Mouse (Mus musculus) neural tube, embryonic 14.5 days (tissue): ENCODE data around the gene Avpr1b. TPM values are rescaled to one million over a fixed set of nuclear protein-coding genes. Genes with fewer than 3 reads are reported as not detected.
"Not testable (repeated sequence)": the region's sequence is repeated elsewhere in the genome, so short reads cannot be mapped to it uniquely, and the experiment has no call there.

ENCODE experiments used
- ATAC-seq: fragments of 200-750 bp; cut with Nextera tagmentation; 2 replicates; pipeline ENCODE4 v1.8.0; 2017; ENCODE audit warnings: low read depth, mild to moderate bottlenecking, moderate TSS enrichment, moderate library complexity
- H3K27ac ChIP-seq: fragments of 300-500 bp; sonication (generic); 2 replicates; pipeline ENCODE4 v1.5.1; 2014; ENCODE audit warnings: low read depth, mild to moderate bottlenecking, control low read depth, low read length, moderate library complexity, mixed read lengths
- H3K27me3 ChIP-seq: fragments of 300-500 bp; sonication (generic); 2 replicates; pipeline ENCODE4 v1.6.1; 2014; ENCODE audit warnings: low read length; ENCODE audit not compliant: control insufficient read depth, insufficient read depth
- H3K36me3 ChIP-seq: fragments of 300-500 bp; sonication (generic); 2 replicates; pipeline ENCODE4 v1.6.1; 2014; ENCODE audit warnings: low read length, mixed read lengths; ENCODE audit not compliant: control insufficient read depth, insufficient read depth
- H3K4me1 ChIP-seq: fragments of 300-500 bp; sonication (generic); 2 replicates; pipeline ENCODE4 v1.6.1; 2014; ENCODE audit warnings: low read length; ENCODE audit not compliant: control insufficient read depth, insufficient read depth
- H3K4me2 ChIP-seq: fragments of 300-500 bp; sonication (generic); 2 replicates; pipeline ENCODE4 v1.6.1; 2014; ENCODE audit warnings: mild to moderate bottlenecking, low read depth, low read length, control low read depth
- H3K4me3 ChIP-seq: fragments of 300-500 bp; sonication (generic); 2 replicates; pipeline ENCODE4 v1.5.1; 2014; ENCODE audit warnings: low read depth, low read length, control low read depth, mixed read lengths
- H3K9ac ChIP-seq: fragments of 300-500 bp; sonication (generic); replicated peaks from 2 replicates; pipeline ENCODE4 v1.6.1; 2014; ENCODE audit warnings: low read depth, mild to moderate bottlenecking, control low read depth, low read length, mixed read lengths
- H3K9me3 ChIP-seq: fragments of 300-500 bp; sonication (generic); 2 replicates; pipeline ENCODE4 v1.6.1; 2016; ENCODE audit warnings: low read length; ENCODE audit not compliant: control insufficient read depth
- WGBS: fragments of 180-500 bp; shearing (Covaris S2); extraction: QIAGEN DNeasy Blood & Tissue Kit; methylation state at CpG from one replicate; pipeline ENCODE4 v1.1.7; 2014; 5-methylcytosine and 5-hydroxymethylcytosine counted together
- polyA plus RNA-seq: library from polyadenylated mRNA; unstranded; fragments of >200 nt; fragmentation: Nextera tagmentation; extraction: Ambion mirVana; gene quantifications from 2 replicates; pipeline ENCODE4 v1.2.1, GENCODE M21; 2014

Avpr1b gene
- not detected in 2 replicates for polyA plus RNA-seq

GRCm38 (mm10) chr1:131598905-131599304, at the start of gene Avpr1b:
Gene Avpr1b, plus strand, starts transcription at chr1:131599239.
- Histone ChIP-seq H3K27me3 (no peaks in the 10 kb centered on the region), H3K4me1 (no peaks in the 10 kb centered on the region), H3K4me3 (no peak within 1 kb of the TSS), H3K4me2 (no peak within 1 kb of the TSS), H3K9ac (no peak within 1 kb of the TSS), H3K9me3 (no peaks in the 10 kb centered on the region), H3K27ac (no peak within 1 kb of the TSS), H3K36me3 (no peaks in the 10 kb centered on the region)
- ATAC-seq: no peak
- WGBS: 34% methylated on average over 12 of the region's 12 CpGs

DNA sequence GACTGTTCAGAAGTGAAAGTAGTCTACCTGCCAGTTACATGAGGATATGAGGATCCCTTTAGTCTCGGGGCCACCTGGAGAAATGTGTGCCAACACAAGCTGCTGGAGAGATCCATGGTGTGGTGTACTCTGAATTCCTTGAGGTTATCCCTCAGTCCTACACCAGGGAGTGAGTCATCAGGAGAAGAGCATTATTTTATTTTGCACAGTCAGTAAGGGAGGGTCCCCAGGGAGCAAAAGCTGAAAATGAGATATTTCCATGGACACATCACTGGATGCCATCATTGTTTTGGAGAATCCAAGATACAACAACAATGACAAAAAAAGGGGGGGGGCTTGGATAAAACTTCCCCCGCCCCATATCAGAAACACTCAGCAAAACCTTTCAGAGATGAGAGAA, 47.1 kb upstream of the Avpr1b start:
- WGBS: 94% methylated on average over 2 of the region's 2 CpGs
- Histone ChIP-seq H3K4me3 (no peak overlapping the region), H3K9ac (no peak overlapping the region)

DNA sequence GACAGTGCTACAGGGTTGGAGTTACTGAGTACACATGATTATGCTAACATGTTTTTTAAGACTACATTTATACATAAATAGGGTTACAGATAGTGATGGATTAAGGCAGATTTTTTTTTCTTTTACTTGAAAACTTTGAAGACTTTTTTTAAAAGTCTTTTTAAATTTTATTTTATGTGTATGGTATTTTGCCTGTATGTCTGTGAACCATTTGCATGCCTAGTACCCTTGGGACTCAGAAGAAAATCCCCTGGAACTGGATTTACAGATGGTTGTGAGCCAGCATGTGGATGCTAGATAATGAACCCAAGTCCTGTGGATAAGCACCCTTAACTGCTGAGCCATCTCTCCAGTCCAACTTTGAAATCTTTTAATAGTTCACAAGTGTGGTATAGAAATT, 45.6 kb upstream of the Avpr1b start:
- no peak overlapping the region for H3K4me3 ChIP-seq
- no peak overlapping the region for H3K4me2 ChIP-seq
- no peak overlapping the region for H3K9ac ChIP-seq
- no peaks in the 10 kb centered on the region for H3K27me3 ChIP-seq
- no peak for ATAC-seq
- no peaks in the 10 kb centered on the region for H3K4me1 ChIP-seq
- H3K9me3 ChIP-seq: no peaks in the 10 kb centered on the region
- H3K27ac ChIP-seq: no peak overlapping the region
- H3K36me3 ChIP-seq: no peaks in the 10 kb centered on the region

More for the DNA sequence above, 47.1 kb upstream of the Avpr1b start:
- Histone ChIP-seq H3K9me3 (no peaks in the 10 kb centered on the region), H3K27me3 (no peaks in the 10 kb centered on the region), H3K4me2 (no peak overlapping the region), H3K36me3 (no peaks in the 10 kb centered on the region), H3K27ac (no peak overlapping the region), H3K4me1 (no peaks in the 10 kb centered on the region)
- no peak for ATAC-seq

DNA sequence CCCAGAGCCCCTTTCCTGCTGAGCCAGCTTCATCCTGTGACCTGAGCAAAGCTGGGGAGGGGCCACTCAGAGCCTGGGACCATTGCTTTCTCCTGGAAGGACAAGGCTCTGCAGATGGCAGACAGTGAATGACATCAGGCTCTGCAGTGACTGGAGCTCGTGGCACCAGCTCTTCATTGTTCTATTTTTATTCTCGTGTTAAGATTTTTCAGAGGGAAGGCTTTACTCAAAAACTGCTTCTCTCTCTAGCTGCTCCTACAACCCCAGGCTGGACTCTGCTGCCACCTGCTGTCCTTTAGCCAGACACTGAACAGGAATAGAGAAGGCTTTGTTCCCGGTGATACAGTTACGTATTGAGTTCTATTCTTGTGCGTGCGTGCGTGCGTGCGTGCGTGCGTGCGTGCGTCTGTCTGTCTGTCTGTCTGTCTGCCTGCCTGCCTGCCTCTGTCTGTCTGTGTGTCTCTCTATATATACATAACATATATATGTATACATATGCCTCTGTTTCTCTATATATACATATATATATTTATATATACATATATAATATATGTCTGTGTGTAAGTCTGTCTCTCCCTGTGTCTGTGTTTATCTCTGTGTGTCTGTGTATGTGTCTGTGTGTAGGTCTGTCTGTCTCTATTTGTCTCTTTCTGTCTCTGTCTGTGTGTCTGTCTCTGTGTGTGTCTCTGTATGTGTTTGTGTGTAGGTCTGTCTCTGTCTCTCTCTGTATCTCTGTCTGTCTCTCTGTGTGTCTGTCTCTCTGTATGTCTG, 43.8 kb upstream of the Avpr1b start:
- H3K27me3 ChIP-seq: no peaks in the 10 kb centered on the region
- peak overlapping the region; percentile 75 for H3K27ac ChIP-seq
- peak; percentile 99 for ATAC-seq
- no peaks in the 10 kb centered on the region for H3K36me3 ChIP-seq
- no peak overlapping the region for H3K4me3 ChIP-seq
- H3K4me1 ChIP-seq: no peaks in the 10 kb centered on the region
- H3K9me3 ChIP-seq: no peaks in the 10 kb centered on the region
- 3% methylated on average over 13 of the region's 13 CpGs for WGBS
- peak overlapping the region; percentile 29; the same call in 1 of the 2 replicates for H3K4me2 ChIP-seq
- peak overlapping the region; percentile 41; the same call in 1 of the 2 replicates for H3K9ac ChIP-seq

GRCm38 (mm10) chr1:131560500-131560899, 38.5 kb upstream of the Avpr1b start:
- no peak overlapping the region for H3K9ac ChIP-seq
- no peak for ATAC-seq
- H3K9me3 ChIP-seq: no peaks in the 10 kb centered on the region

GRCm38 (mm10) chr1:131562081-131562480, 37.0 kb upstream of the Avpr1b start:
- no peak for ATAC-seq
- Histone ChIP-seq H3K27ac (no peak overlapping the region), H3K36me3 (no peaks in the 10 kb centered on the region), H3K4me2 (no peak overlapping the region), H3K27me3 (no peaks in the 10 kb centered on the region), H3K4me1 (no peaks in the 10 kb centered on the region), H3K4me3 (no peak overlapping the region), H3K9ac (no peak overlapping the region), H3K9me3 (no peaks in the 10 kb centered on the region)
- 92% methylated on average over 2 of the region's 2 CpGs for WGBS

More at GRCm38 (mm10) chr1:131560500-131560899, 38.5 kb upstream of the Avpr1b start:
- H3K27ac ChIP-seq: no peak overlapping the region
- H3K36me3 ChIP-seq: no peaks in the 10 kb centered on the region
- no peaks in the 10 kb centered on the region for H3K4me1 ChIP-seq
- no peak overlapping the region for H3K4me3 ChIP-seq
- no peak overlapping the region for H3K4me2 ChIP-seq
- no peaks in the 10 kb centered on the region for H3K27me3 ChIP-seq

DNA sequence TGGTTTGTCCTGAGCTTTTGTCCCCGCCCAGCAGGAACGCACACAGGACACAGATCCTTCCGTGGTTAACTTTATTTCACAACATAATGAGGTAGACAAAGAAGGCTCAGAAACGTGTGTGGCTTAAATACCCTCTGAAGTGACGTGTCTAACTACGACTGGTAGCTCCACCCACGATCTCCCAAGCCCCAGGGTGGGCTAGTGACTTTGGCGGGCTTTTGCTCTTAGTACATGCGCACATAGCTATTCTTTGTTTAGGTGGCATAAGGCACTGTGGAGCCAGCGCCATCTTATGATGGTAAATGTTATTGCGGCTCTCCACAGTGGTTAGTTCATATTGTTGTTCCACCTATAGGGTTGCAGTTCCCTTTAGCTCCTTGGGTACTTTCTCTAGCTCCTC, 33.0 kb upstream of the Avpr1b start:
- not testable (repeated sequence) for H3K36me3 ChIP-seq, H3K9me3 ChIP-seq, H3K4me2 ChIP-seq, H3K4me3 ChIP-seq, H3K9ac ChIP-seq, H3K27ac ChIP-seq, H3K27me3 ChIP-seq, ATAC-seq, H3K4me1 ChIP-seq
- 37% methylated on average over 11 of the region's 11 CpGs for WGBS

DNA sequence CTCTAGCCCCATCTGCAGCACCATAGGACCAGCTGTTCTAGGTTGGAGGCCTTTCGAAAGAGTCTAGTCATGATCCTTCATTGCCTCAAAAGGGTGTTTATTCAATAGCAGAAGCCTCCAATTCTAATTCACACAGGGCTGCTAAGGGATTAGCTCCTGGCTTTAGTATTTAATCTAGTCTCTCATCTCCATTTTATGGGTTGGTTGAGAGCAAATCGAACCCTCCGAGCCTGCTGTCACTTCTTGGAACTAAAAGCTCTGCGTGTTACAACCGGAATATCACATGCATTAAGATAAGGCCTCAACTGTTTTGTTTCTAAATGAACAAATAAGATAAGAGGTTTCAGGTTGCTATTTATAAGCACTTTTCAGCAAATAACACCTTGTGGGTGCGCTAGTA, 29.3 kb upstream of the Avpr1b start:
- WGBS: 92% methylated on average over 6 of the region's 6 CpGs
- Histone ChIP-seq H3K4me2 (no peak overlapping the region), H3K27ac (no peak overlapping the region), H3K4me3 (no peak overlapping the region), H3K36me3 (no peaks in the 10 kb centered on the region), H3K27me3 (no peaks in the 10 kb centered on the region), H3K9me3 (no peaks in the 10 kb centered on the region), H3K4me1 (no peaks in the 10 kb centered on the region), H3K9ac (no peak overlapping the region)
- no peak for ATAC-seq

DNA sequence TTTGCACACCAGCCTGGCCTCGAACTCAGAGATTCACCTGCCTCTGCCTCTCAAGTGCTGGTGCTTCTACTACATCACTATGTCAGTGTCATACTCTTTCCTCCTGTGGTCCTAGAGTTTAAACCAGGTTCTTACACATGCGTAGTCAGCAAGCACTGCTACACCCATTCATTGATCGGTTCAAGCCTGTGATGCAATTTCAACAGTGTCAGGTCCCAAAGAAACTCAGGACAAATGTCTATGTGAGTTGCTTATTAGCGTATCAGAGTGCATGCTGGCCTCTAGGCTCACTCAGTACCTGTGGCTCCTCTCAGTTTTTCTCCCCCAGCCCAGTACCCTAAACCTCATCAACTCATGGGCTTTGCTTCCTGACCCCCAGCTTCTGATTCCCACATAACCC, 28.6 kb upstream of the Avpr1b start:
- H3K4me2 ChIP-seq: no peak overlapping the region
- 91% methylated on average over 4 of the region's 4 CpGs for WGBS
- no peaks in the 10 kb centered on the region for H3K9me3 ChIP-seq
- no peak overlapping the region for H3K9ac ChIP-seq
- ATAC-seq: no peak
- no peak overlapping the region for H3K4me3 ChIP-seq
- no peak overlapping the region for H3K27ac ChIP-seq
- no peaks in the 10 kb centered on the region for H3K4me1 ChIP-seq
- no peaks in the 10 kb centered on the region for H3K36me3 ChIP-seq
- H3K27me3 ChIP-seq: no peaks in the 10 kb centered on the region
